Mouse (Mus musculus) erythroblast, adult 5-6 weeks (primary cell): ENCODE data around the gene Klhl21. TPM values are rescaled to one million over a fixed set of nuclear protein-coding genes. Genes with fewer than 3 reads are reported as not detected.
"Not testable (repeated sequence)": the region's sequence is repeated elsewhere in the genome, so short reads cannot be mapped to it uniquely, and the experiment has no call there.

Experiments
- ATAC-seq: replicated peaks from 2 replicates; pipeline ENCODE4 v1.8.0; 2016; ENCODE audit warnings: moderate number of reproducible peaks, mild to moderate bottlenecking, moderate TSS enrichment, inconsistent platforms; ENCODE audit not compliant: poor library complexity, low FRiP score, severe bottlenecking
- total RNA-seq, 2 experiments: library from RNA; stranded (forward) in 1 of 2; stranded (reverse) in 1 of 2; fragments of 150-400 nt in 1 of 2; fragments of 200-764, 138-1000 nt in 1 of 2; gene quantifications; 2 replicates each; pipeline versions ENCODE4 v1.2.3 to v1.2.4; 2015 to 2017; ENCODE audit warnings: low replicate concordance in 2 of 2

Klhl21 gene
- total RNA-seq, 2 experiments from 2014 or later = 0.77 to 2.7 TPM

GRCm38 (mm10) chr4:152013036-152013813, 4.6 kb downstream of the Klhl21 start:
- no peak for ATAC-seq

GRCm38 (mm10) chr4:152019073-152019472, 10.5 kb downstream of the Klhl21 start:
- ATAC-seq = no peak

- ATAC-seq = no peak
Measured at GRCm38 (mm10) chr4:152020024-152020423, 11.4 kb downstream of the Klhl21 start.

GRCm38 (mm10) chr4:152021568-152022097, 13.0 kb downstream of the Klhl21 start:
- no peak for ATAC-seq

- ATAC-seq = no peak
Measured at GRCm38 (mm10) chr4:152022506-152022905, 13.9 kb downstream of the Klhl21 start.

GRCm38 (mm10) chr4:152024525-152024924, 15.9 kb downstream of the Klhl21 start:
- ATAC-seq = no peak

GRCm38 (mm10) chr4:152026751-152027508, 18.3 kb downstream of the Klhl21 start:
- ATAC-seq = no peak; the same call in none of the 2 replicates

- peak; percentile 93 for ATAC-seq
Measured at GRCm38 (mm10) chr4:152027524-152027923, 18.9 kb downstream of the Klhl21 start, which contains the start of gene Zbtb48. Gene Zbtb48, minus strand, starts transcription at chr4:152027671.

GRCm38 (mm10) chr4:152028456-152028855, 19.9 kb downstream of the Klhl21 start:
- no peak for ATAC-seq

GRCm38 (mm10) chr4:152029087-152029486, 20.5 kb downstream of the Klhl21 start:
- no peak for ATAC-seq

- no peak for ATAC-seq
Measured at GRCm38 (mm10) chr4:152029997-152030396, 21.4 kb downstream of the Klhl21 start.

- ATAC-seq = no peak
Measured at GRCm38 (mm10) chr4:152032922-152033321, 24.3 kb downstream of the Klhl21 start.

GRCm38 (mm10) chr4:152036464-152036863, 27.9 kb downstream of the Klhl21 start:
- not testable (repeated sequence) for ATAC-seq

- no peak for ATAC-seq
Measured at GRCm38 (mm10) chr4:152038225-152038984, 29.8 kb downstream of the Klhl21 start, which contains the start of gene Tas1r1. Gene Tas1r1, minus strand, starts transcription at chr4:152038568.

GRCm38 (mm10) chr4:152038985-152039830, 30.6 kb downstream of the Klhl21 start, which contains the start of gene Nol9:
Gene Nol9, plus strand, starts transcription at chr4:152039321.
- ATAC-seq = peak; percentile 90

- ATAC-seq = peak; percentile 9
Measured at GRCm38 (mm10) chr4:152039831-152040310, 31.3 kb downstream of the Klhl21 start.

GRCm38 (mm10) chr4:152041924-152042641, 33.5 kb downstream of the Klhl21 start:
- no peak for ATAC-seq

GRCm38 (mm10) chr4:152043171-152043570, 34.6 kb downstream of the Klhl21 start:
- no peak for ATAC-seq
